Mouse (Mus musculus): Measurements from ENCODE around the gene Rnf150.

The Rnf150 gene

GRCm38 (mm10) chr8:83028211-83028610, 165.1 kb downstream of the Rnf150 start:
- DNase-seq (ENCODE audit: low spot score), result no peak

DNA sequence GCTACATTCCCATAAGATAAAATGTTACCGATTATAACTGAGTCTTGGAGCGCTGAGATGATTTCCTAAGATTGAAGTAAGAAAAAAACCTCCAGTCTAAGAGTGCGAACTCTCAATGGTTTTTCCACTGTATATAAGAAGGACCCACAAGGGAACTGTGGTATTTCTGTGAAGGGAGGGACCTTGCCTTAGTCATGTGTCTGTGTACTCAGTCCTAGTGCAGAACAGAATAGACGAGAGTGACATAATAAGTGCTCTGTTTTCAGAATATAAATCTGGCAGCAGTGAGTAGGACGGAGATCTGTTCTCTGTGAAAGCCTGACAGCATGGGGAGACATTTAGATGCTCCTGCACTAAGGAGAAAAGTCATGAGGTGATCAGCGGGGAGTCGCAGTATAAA, 169.6 kb downstream of the Rnf150 start:
- no peak for DNase-seq (ENCODE audit: low spot score)

GRCm38 (mm10) chr8:83035141-83035540, 172.0 kb downstream of the Rnf150 start:
- no peak for DNase-seq (ENCODE audit: low spot score)

DNA sequence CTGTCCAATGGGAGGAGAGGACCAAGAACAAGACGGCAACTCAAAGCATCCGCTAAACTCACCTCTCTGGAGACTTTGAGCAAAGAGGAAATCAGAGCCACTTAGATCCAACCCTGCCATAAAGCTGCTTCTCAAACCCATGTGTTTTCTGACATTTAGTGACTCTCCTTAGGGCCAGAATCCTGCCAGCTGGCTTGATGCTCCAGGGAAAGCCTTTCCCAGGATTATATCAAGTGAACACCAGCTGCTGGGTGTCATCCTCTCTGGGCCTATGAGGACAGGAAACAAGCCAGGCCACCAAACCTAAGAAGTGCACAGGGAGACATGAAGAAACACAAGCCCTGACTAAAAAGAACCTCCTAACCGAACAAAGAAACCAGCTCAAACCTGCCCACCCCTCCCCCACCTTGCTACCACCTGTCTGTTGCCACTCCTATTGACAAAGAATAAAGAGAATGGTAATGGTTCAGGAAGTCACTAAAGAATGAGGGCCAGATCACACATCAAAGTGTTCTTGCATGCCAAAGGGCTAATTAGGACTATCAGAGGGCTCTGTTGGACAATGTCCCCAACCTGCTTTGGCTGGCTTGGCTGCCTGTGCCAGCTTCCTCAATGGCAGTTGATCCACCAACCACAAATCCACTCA, 173.5 kb downstream of the Rnf150 start:
- DNase-seq (ENCODE audit: low spot score), result no peak

GRCm38 (mm10) chr8:83037321-83037720, 174.2 kb downstream of the Rnf150 start:
- no peak for DNase-seq (ENCODE audit: low spot score)

GRCm38 (mm10) chr8:83038575-83038974, 175.4 kb downstream of the Rnf150 start:
- no peak for DNase-seq (ENCODE audit: low spot score)

- DNase-seq (ENCODE audit: low spot score), result no peak
Measured at GRCm38 (mm10) chr8:83041440-83041839, 178.3 kb downstream of the Rnf150 start.

GRCm38 (mm10) chr8:83046912-83047311, 183.8 kb downstream of the Rnf150 start:
- DNase-seq (ENCODE audit: low spot score), result no peak

DNA sequence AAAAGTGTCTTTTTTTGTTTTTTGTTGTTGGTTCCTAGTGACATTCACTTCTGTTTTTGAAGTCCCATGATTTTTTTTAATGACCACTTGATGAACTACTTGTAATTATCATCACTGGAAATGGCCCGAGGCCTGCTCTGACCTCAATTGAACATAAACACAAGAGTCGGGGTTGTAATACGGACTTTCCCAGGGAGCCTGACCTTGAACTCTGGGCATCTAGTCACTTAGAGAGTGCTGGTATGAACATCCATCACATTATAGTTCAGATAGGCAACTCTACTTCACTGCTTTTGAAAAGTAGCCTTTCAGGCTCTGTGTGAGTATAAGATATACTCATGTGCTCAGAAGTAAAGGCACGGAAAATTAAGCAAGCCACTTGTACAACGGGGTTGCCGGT, 185.4 kb downstream of the Rnf150 start:
- no peak for DNase-seq (ENCODE audit: low spot score)

DNA sequence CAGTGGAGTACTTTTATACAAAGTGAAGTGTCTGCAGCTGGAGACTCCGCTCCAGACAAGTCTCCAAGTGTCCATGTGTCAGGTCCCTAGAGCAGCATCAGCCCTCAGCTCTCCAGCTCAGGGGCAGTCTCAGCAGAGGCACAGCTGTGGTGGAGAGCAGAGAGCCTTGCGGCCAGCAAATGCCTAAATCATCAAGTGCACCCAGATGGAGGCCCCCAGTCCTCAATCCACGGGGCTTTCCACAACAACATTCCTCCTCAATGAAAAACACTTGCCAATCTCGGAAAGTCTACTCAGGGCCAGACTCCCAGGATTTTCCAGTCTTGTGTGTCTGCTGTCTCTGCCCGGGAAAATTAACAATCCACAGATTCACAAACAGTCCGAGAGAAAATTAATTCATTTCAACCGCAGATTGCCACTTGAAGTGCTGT, 186.0 kb downstream of the Rnf150 start:
- no peak for DNase-seq (ENCODE audit: low spot score)

- DNase-seq (ENCODE audit: low spot score), result no peak
Measured at GRCm38 (mm10) chr8:83049616-83050015, 186.5 kb downstream of the Rnf150 start.

DNA sequence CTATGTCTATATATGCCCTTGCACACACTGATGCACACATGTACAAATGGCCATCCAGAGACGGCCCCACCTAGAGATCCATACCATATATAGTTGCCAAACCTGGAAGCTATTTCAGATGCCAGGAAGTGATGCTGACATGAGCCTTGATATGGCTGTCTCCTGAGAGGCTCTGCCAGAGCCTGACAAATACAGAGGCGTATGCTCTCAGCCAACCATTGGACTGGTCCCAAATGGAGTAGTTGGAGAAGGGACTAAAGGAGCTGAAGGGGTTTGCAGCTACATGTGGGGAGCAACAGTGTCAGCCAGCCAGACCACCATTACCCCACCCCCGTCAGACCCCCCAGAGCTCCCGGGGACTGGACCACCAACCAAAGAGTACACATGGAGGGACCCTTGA, 189.7 kb downstream of the Rnf150 start:
- DNase-seq (ENCODE audit: low spot score), result no peak

- DNase-seq (ENCODE audit: low spot score), result no peak
Measured at GRCm38 (mm10) chr8:83054801-83055200, 191.6 kb downstream of the Rnf150 start.

GRCm38 (mm10) chr8:83058951-83059350, 195.8 kb downstream of the Rnf150 start:
- DNase-seq (ENCODE audit: low spot score), result no peak

DNA sequence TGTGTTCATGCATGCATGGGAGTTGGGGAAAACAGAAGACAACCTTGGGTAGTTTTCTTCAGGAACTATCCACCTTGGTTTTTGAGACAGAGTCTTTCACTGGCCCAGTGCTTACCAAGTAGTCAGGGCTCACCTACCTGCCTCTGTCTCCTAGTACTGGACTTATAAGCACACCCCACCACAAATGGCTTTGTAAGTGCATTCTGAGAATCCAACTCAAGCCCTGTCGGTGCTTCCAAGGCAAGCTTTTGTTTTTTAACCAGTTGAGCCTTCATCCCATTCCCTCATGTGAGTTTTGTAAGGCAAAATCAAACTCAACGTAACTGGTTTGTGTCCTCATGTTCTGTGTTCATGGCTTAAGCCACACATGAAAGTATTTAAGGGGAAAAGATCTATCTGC, 196.9 kb downstream of the Rnf150 start:
- no peak for DNase-seq (ENCODE audit: low spot score)

DNA sequence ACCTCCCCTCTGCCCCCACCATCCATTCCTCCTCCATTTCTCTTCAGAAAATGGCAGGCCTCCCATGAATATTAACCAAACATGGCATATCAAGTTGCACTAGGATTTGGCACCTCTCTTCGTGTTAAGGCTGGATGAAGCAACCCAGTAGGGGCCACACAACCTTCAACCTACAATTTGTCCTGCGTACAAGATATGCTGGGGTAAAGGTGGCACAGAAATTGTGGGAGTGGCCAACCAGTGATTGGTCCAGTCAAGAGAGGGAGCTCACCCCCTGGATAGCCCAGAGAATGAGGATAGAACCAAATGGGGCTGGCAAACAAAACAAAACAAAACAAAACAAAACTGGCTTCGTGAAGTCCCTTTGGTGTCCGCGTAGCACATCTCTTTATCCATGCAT, 198.1 kb downstream of the Rnf150 start:
- DNase-seq (ENCODE audit: low spot score), result no peak

- DNase-seq (ENCODE audit: low spot score), result no peak
Measured at GRCm38 (mm10) chr8:83061873-83062272, 198.7 kb downstream of the Rnf150 start.

DNA sequence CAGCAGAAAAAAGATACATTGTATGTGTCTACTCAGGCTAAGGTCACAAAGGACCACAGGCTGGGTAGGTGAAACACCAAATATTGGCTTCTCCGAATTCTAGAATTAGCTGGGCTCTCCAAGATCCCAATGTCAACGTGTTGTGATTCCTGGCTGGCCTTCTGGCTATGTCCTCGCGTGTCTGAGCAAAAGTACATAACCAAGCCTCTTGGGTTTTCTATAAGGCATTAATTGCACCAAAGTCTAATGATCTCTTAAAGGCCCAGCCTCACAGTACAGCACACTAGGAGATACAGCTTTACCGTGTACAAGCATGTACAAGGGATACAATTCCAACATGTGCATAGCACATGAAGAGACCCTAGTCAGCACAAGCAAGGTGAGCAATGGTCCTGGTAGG, 199.1 kb downstream of the Rnf150 start:
- DNase-seq (ENCODE audit: low spot score), result no peak

- DNase-seq (ENCODE audit: low spot score), result no peak
Measured at GRCm38 (mm10) chr8:83064096-83064495, 200.9 kb downstream of the Rnf150 start.

DNA sequence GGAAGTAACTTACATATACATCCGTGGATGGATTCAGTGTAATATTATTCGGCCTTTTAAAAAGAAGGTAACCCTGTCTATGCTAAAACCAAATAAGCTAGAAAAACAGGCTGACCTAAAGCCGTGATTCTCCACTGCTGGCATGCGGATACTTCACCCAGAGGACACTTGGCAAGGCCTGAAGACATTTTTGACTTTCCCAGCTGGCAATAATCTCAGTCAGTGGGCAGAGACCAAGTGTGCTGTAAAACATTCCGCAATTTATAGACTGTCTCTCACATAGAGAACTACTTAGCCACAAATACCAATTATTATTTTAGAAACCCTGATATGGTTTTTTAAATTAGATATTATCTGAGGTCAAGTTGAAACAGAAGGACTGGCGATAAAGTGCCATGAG, 202.9 kb downstream of the Rnf150 start:
- no peak for DNase-seq (ENCODE audit: low spot score)

DNA sequence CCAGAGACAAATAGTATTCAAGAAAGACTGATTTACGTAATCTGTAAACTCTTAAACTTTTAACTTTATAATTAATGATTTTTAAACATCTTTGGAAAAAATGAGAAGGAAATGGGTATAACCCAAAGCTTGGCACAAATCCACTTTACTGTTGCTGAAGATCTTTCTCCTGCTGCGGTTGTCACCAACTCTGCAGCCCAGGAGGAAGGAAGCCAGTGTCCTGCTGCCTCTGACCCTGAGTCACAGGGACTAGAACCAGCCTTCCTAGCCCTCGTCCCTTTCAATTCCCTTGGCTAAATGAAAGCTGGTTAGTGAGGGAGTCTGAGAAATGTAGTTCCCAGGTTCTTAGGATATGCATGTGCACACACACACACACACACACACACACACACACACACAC, 203.7 kb downstream of the Rnf150 start:
- no peak for DNase-seq (ENCODE audit: low spot score)

- no peak for DNase-seq (ENCODE audit: low spot score)
Measured at GRCm38 (mm10) chr8:83067906-83068305, 204.8 kb downstream of the Rnf150 start.

DNA sequence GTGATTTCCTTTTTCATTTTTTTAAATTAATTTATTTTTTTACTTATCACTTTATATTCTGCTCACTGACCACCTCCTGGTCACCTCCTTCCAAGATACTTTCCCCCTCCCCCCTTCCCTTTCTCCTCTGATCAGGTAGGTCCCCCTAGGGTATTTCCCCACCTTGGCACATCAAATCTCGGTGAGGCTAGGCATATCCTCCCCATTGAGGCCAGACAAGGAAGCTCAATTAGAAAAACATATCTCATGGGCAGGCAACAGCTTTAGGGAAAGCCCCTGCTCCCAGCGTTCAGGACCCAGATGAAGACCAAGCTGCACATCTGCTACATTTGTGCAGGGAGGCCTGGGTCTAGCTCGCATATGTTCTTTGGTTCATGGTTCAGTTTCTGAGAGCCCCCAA, 211.1 kb downstream of the Rnf150 start:
- no peak for DNase-seq (ENCODE audit: low spot score)

DNA sequence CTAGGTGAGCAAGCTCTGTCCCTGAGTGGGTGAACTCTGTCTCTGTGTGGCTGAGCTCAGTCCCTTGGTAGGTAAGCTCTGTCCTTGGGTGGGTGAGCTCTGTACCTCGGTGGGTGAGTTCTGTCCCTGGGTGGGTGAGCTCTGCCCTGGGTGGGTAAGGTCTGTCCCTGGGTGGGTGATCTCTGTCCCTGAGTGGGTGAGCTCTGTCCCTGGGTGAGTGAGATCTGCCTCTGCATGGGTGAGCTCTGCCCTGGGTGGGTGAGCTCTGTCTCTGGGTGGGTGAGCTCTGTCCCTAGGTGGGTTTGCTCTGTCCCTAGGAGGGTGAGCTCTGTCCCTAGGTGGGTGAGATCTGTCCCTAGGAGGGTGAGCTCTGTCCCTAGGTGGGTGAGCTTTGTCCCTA, 213.5 kb downstream of the Rnf150 start:
- DNase-seq (ENCODE audit: low spot score), result no peak

GRCm38 (mm10) chr8:83077329-83077728, 214.2 kb downstream of the Rnf150 start:
- DNase-seq (ENCODE audit: low spot score), result no peak

All from c-Kit-positive CD71-positive TER-119-positive erythroid progenitor cells, embryonic 14.5 days (primary cell).